Mouse (Mus musculus): ENCODE measurements around the gene Hs3st3b1.

DNA sequence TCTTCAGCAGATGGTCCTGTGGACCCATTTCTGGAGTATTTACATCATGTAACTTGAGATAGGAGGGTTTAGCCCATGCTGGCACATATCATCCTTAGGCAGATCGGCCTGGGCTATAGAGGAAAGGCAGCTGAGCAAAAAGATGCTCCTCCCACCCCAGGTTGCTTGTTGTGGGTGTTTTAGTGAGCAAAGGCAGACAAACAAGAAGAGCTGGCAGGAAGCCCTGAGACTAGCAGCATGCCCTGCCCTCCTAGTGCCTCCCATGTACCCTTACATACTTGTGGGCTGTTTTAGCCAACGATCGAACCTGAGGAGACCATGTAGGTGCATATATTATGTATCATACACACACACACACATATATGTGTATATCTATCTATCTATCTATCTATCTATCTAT is 21.9 kb upstream of the Hs3st3b1 start:
- TF ChIP-seq POLR2A (IDR thresholded peaks at IDR 0.05; ENCODE audit: low read depth, low read length) = no peak
- TF ChIP-seq CTCF (conservative IDR thresholded peaks at IDR 0.05; ENCODE audit: insufficient read depth, insufficient read length, low read depth, low read length) = no peak
